Mouse (Mus musculus): ENCODE measurements around the gene Gm10563. TPM values are rescaled to one million over a fixed set of nuclear protein-coding genes. Genes with fewer than 3 reads are reported as not detected.
"Not testable (repeated sequence)": the region's sequence is repeated elsewhere in the genome, so short reads cannot be mapped to it uniquely, and the experiment has no call there.

The Gm10563 gene
- polyA plus RNA-seq (2015; fragmentation: Nextera tagmentation; extraction: Ambion mirVana) = not detected in 2 replicates

DNA sequence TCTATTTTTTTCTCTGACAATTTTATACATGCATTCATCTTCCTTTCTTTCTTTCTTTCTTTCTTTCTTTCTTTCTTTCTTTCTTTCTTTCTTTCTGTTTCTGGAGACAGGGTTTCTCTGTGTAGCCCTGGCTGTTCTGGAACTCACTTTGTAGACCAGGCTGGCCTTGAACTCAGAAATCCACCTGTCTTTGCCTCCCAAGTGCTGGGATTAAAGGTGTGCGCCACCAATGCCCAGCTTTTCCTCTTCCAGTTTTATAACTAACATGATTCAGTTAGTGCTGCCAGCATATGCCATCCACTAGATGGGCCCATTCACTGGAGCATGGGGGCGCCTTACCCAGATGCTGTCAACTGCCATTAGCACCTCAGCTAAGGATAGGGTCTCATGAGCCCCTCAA is at the start of gene Gm10563:
TSS of gene Gm10563 (minus strand) at position 101 of the 400 bp plus-strand sequence.
- H3K4me2 ChIP-seq (replicated peaks); H3K9ac ChIP-seq; H3K4me3 ChIP-seq; H3K27ac ChIP-seq; H3K9me3 ChIP-seq; H3K4me1 ChIP-seq; H3K27me3 ChIP-seq; ATAC-seq (ENCODE audit: low FRiP score, low read depth): not testable (repeated sequence)
- 91% methylated on average over 2 of the region's 2 CpGs for WGBS
- peaks cover 88% of the 10 kb centered on the region for H3K36me3 ChIP-seq

DNA sequence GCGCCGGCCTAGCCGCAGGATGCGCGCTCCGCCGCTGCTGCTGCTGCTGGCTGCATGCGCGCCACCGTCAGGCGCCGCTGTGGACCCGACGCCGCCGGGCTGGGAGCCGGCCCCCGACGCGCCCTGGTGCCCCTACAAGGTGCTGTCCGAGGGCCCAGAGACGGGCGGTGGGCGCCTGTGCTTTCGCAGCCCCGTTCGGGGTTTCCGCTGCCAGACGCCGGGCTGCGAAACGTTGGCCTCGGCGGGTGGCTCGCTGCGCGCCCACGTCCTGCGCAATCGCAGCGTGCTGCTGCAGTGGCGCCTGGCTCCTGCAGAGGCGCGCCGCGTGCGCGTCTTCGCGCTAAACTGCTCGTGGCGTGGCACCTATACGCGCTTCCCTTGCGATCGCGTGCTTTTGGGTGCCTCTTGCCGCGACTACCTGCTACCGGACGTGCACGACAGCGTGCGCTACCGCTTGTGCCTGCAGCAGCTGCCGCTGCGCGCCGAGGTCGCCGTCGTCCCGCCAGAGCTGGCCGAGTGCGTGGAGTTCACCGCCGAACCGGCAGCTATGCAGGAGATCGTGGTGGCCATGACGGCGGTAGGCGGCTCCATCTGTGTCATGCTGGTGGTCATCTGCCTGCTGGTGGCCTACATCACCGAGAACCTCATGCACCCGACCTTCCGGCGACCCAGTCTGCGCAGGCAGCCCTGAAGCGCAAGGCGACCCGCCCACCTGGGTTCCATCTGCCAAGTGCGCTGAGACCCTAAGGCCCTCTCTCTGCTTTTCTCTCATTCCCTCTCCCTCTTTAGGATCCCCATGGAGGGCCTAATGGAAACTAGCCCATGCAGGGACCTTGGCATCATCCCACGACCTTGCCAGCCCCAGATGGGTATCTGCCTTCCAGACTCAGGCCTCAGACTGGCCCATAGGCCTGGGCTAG is 49.5 kb upstream of the Gm10563 start:
- H3K4me2 ChIP-seq (replicated peaks) = peak overlapping the region; percentile 94
- H3K9ac ChIP-seq = peak overlapping the region; percentile 82
- H3K4me1 ChIP-seq = peaks cover 21% of the 10 kb centered on the region
- no peaks in the 10 kb centered on the region for H3K36me3 ChIP-seq
- H3K27ac ChIP-seq = peak overlapping the region; percentile 78; the same call in 1 of the 2 replicates
- peaks cover 12% of the 10 kb centered on the region; the same call in 1 of the 2 replicates for H3K27me3 ChIP-seq
- no peaks in the 10 kb centered on the region for H3K9me3 ChIP-seq
- peak overlapping the region; percentile 69 for H3K4me3 ChIP-seq
- 1% methylated on average over 87 of the region's 92 CpGs for WGBS
- peak; percentile 83 for ATAC-seq (ENCODE audit: low FRiP score, low read depth)

DNA sequence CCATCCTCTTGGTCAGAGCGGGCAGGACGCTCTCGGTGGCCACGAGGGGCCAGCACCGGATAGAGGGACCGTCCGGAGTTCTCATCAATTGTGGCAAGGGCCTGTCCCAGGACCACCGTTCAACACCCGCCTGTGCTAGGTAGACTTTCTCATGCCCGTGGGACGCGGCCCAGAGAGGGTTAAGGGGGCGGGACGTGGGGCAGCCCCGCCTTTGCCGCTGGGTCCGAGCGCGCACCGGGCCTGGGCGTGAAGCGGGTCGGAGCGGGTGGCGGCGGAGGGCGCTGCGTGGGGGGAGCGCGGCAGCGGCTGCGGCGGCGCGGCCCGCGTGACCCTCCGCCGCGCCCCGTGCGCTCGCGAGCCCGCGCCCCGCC is 48.9 kb upstream of the Gm10563 start, which contains the start of gene Fndc10:
TSS of gene Fndc10 (plus strand) at position 232 of the 371 bp plus-strand sequence.
- Histone ChIP-seq H3K27me3 (peaks cover 12% of the 10 kb centered on the region; the same call in 1 of the 2 replicates), H3K27ac (peak within 1 kb of the TSS; percentile 78; the same call in 1 of the 2 replicates)

DNA sequence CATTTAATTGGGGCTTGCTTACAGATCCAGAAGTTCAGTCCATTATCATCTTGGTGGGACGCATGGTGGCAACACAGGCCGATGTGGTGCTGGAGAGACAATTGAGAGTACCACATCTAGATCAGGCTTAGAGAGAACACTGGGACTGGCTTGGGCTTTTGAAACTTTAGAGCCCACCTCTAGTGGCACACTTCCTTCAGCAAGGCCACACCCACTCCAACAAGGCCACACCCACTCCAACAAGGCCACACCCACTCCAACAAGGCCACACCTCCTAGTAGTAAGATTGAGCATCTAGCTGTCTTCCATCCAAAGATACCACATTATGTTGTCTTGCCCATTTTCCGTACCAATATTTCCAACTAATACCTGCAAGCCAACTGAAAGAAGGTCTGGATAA is 47.2 kb upstream of the Gm10563 start:
- H3K4me3 ChIP-seq = no peak overlapping the region
- H3K4me1 ChIP-seq = peaks cover 21% of the 10 kb centered on the region
- H3K36me3 ChIP-seq = no peaks in the 10 kb centered on the region
- no peak overlapping the region for H3K4me2 ChIP-seq (replicated peaks)
- no peaks in the 10 kb centered on the region for H3K9me3 ChIP-seq
- no peak overlapping the region for H3K27ac ChIP-seq
- no peak overlapping the region for H3K9ac ChIP-seq
- 96% methylated on average over 3 of the region's 3 CpGs for WGBS
- ATAC-seq (ENCODE audit: low FRiP score, low read depth) = no peak
- peaks cover 12% of the 10 kb centered on the region; the same call in 1 of the 2 replicates for H3K27me3 ChIP-seq

More for the DNA sequence above, 48.9 kb upstream of the Gm10563 start, which contains the start of gene Fndc10:
- H3K4me2 ChIP-seq (replicated peaks) = peak within 1 kb of the TSS; percentile 94
- WGBS = under 1% methylated on average over 23 of the region's 47 CpGs
- H3K9me3 ChIP-seq = no peaks in the 10 kb centered on the region
- peak within 1 kb of the TSS; percentile 69 for H3K4me3 ChIP-seq
- H3K36me3 ChIP-seq = no peaks in the 10 kb centered on the region
- peak; percentile 87 for ATAC-seq (ENCODE audit: low FRiP score, low read depth)
- peak within 1 kb of the TSS; percentile 82 for H3K9ac ChIP-seq
- H3K4me1 ChIP-seq = peaks cover 21% of the 10 kb centered on the region

DNA sequence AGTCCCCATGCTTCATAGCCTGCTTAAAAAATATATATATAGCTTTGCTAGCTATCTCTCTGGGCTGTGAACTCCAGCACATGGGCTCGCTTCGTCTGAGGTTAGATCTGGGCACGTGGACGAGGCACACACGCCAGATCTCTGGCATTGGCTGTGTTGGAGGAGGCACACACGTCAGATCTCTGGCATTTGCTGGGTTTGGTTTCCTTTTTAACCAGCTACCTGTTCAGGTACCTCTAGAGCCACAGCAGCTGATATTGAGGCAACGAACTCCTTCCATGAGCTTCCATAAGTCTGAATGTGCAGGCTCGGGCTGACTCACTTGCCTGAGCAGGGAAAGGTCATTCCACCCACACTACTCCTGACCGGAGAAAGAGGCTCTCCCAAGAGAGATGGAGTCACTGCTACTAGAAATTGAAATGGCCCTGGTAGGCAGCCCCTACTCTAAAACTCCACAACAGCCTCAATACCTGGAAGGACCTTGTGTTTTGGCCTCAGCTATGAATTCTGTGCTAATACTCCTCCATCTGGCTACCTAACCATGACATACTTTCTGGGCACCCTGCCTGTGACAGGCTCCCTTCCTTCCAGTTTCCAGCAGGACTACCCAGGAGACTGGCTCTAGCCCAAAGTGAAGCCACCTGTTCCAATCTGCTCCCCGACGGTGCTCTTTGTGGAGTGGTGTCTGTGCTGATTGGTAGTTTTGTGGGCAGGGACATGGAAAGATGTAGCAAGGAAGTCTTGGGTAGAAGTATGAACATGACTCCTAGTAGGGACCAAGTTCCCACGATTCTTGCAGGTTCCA is 45.6 kb upstream of the Gm10563 start:
- Histone ChIP-seq H3K4me3 (no peak overlapping the region), H3K4me2 (replicated peaks) (no peak overlapping the region), H3K9me3 (no peaks in the 10 kb centered on the region), H3K9ac (no peak overlapping the region), H3K27ac (no peak overlapping the region), H3K36me3 (no peaks in the 10 kb centered on the region), H3K27me3 (peaks cover 8% of the 10 kb centered on the region; the same call in 1 of the 2 replicates), H3K4me1 (peaks cover 9% of the 10 kb centered on the region)
- WGBS = 79% methylated on average over 12 of the region's 12 CpGs
- no peak for ATAC-seq (ENCODE audit: low FRiP score, low read depth)

DNA sequence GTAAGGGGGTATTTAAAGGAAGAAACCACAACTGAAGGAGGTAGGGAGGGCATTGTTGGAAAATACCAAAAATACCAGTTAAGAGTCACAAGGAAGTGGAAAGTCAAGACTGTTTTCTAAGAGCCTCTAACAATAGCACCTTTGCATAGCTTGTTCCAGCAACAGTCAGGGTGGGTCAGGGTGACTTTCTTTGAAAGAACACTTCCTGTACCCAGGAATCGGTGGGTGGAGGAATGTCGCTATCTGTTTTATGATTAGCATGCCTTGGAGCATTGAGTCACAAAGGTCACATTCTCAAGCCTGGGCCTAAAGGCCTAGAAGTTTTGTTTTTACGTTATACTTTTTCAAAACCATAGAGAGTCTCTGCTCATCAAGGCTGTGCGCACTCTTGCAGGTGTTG is 42.6 kb upstream of the Gm10563 start:
- H3K27me3 ChIP-seq; ATAC-seq (ENCODE audit: low FRiP score, low read depth): not testable (repeated sequence)
- 85% methylated on average over 4 of the region's 4 CpGs for WGBS

DNA sequence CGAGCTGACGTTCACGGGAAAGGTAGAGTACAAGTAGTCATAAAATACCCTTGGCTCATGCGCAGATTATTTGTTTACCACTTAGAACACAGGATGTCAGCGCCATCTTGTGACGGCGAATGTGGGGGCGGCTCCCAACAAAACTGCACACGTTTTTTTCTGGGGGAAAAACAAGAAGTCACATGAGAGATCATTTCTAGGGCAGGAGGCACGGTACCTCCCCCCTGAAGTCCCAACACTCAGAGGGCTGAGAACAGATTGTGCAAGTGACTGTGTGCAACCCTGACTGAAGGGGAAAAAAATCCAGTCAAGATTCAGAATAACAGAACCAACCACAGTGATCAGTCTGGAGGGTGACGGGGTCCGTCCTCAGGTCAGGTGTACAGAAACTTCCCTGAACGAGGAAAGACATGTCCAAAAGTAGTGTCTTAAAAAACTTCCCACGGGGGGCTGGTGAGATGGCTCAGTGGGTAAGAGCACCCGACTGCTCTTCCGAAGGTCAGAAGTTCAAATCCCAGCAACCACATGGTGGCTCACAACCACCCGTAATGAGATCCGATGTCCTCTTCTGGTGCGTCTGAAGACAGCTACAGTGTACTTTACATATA is 38.6 kb upstream of the Gm10563 start:
- not testable (repeated sequence) for H3K4me1 ChIP-seq; H3K4me3 ChIP-seq; H3K4me2 ChIP-seq (replicated peaks); H3K9me3 ChIP-seq; ATAC-seq (ENCODE audit: low FRiP score, low read depth); H3K27ac ChIP-seq; H3K36me3 ChIP-seq; H3K9ac ChIP-seq; H3K27me3 ChIP-seq
- WGBS = 87% methylated on average over 16 of the region's 19 CpGs

More for the DNA sequence above, 42.6 kb upstream of the Gm10563 start:
- not testable (repeated sequence) for H3K36me3 ChIP-seq; H3K27ac ChIP-seq; H3K4me3 ChIP-seq; H3K9me3 ChIP-seq; H3K9ac ChIP-seq; H3K4me1 ChIP-seq; H3K4me2 ChIP-seq (replicated peaks)

DNA sequence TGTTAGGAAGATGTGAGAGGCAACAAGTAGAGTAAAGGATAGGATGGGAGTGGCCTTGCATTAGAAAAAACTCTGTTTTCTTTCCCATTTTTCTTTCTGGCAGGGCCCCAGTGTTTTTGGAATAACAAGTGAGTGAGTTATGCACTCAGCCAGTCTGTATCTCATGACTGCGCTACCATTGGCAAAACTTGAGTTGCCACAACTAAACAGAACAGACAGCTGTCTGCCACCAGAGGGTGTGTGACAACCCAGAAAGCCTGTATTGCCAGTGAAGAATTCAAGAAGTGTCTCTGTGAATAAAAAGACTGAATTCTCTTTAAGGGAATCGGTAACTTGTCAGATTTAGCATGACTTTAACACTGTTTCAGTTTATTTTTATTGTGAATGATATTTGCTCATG is 30.8 kb upstream of the Gm10563 start:
- WGBS = 83% methylated on average over 2 of the region's 2 CpGs
- H3K9ac ChIP-seq = no peak overlapping the region
- no peak for ATAC-seq (ENCODE audit: low FRiP score, low read depth)
- no peak overlapping the region for H3K4me3 ChIP-seq
- no peaks in the 10 kb centered on the region for H3K9me3 ChIP-seq
- H3K27me3 ChIP-seq = no peaks in the 10 kb centered on the region
- no peaks in the 10 kb centered on the region for H3K4me1 ChIP-seq
- no peak overlapping the region for H3K4me2 ChIP-seq (replicated peaks)
- H3K27ac ChIP-seq = no peak overlapping the region
- H3K36me3 ChIP-seq = no peaks in the 10 kb centered on the region

DNA sequence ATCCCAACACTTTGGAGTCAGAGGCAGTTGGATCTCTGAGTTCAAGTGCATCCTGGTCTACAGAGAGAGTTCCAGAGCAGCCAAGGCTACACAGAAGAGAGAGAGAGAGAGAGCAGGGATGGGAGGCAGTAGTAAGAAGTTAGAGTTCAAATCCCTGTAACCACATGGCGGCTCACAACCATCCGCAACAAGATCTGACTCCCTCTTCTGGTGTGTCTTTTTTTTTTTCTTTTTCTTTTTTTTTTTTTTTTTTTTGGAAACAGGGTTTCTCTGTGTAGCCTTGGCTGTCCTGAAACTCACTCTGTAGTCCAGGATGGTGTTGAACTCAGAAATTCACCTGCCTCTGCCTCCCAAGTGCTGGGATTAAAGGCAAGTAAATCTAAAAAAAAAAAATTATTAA is 26.9 kb upstream of the Gm10563 start:
- H3K36me3 ChIP-seq = no peaks in the 10 kb centered on the region
- H3K4me2 ChIP-seq (replicated peaks) = no peak overlapping the region
- no peaks in the 10 kb centered on the region for H3K9me3 ChIP-seq
- ATAC-seq (ENCODE audit: low FRiP score, low read depth) = no peak
- H3K4me3 ChIP-seq = no peak overlapping the region
- H3K27me3 ChIP-seq = no peaks in the 10 kb centered on the region
- H3K27ac ChIP-seq = no peak overlapping the region
- H3K4me1 ChIP-seq = peaks cover 11% of the 10 kb centered on the region
- no peak overlapping the region for H3K9ac ChIP-seq
- WGBS = 64% methylated on average over 2 of the region's 2 CpGs

DNA sequence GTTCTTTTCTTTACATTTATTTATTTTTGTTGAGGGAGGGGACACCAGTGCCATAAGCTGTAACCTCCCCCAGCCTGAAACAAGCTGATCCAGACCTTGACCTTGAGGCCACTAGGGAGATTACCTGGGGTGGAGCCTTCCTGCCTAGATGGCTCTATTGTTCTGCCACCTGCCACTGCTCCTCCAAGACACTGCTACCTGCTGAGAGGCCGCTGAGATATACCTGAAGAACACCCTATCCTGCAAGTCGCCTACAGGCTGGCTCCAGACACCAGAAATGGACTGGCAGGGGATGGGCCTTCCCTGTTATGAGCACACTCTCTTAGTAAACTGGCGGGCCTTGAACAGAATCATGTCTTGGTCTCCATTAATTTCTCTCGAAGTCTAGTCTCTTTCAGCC is 25.0 kb upstream of the Gm10563 start:
- H3K4me3 ChIP-seq; ATAC-seq (ENCODE audit: low FRiP score, low read depth): not testable (repeated sequence)
- WGBS = 70% methylated on average over 4 of the region's 4 CpGs

DNA sequence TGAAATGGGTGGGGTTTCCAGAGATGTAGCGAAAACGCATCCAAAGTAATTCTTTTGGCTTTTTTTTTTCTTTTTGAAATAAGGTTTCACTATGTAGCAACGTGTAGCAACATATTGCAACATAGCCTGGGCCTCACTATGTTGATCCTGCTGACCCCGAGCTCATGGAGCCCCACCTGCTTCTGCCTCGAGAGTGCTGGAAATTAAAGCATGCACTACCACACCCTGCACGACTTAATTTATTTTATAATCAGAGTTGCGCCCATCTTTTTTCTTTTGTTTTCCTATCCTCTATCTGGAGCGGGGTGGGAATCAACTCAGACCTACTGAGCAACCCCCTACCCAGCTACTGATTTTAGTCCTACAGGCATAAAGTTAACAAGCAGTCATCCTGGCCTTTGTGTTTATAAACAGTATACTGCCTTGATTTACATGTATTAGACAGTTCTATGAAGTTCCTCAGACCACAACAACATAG is 24.4 kb upstream of the Gm10563 start:
- ATAC-seq (ENCODE audit: low FRiP score, low read depth) = peak; percentile 9; the same call in 1 of the 2 replicates
- H3K27me3 ChIP-seq = no peaks in the 10 kb centered on the region
- no peak overlapping the region for H3K27ac ChIP-seq
- no peaks in the 10 kb centered on the region for H3K9me3 ChIP-seq
- H3K4me1 ChIP-seq = peaks cover 11% of the 10 kb centered on the region
- peak overlapping the region; percentile 50 for H3K9ac ChIP-seq
- H3K36me3 ChIP-seq = peaks cover 13% of the 10 kb centered on the region
- 2% methylated on average over 8 of the region's 8 CpGs for WGBS
- peak overlapping the region; percentile 91 for H3K4me2 ChIP-seq (replicated peaks)
- H3K4me3 ChIP-seq = peak overlapping the region; percentile 83

More for the DNA sequence above, 25.0 kb upstream of the Gm10563 start:
- H3K9ac ChIP-seq; H3K27ac ChIP-seq; H3K9me3 ChIP-seq; H3K4me2 ChIP-seq (replicated peaks); H3K27me3 ChIP-seq; H3K36me3 ChIP-seq: not testable (repeated sequence)
- peaks cover 11% of the 10 kb centered on the region for H3K4me1 ChIP-seq
